Mouse (Mus musculus): ENCODE results near the gene Gpr39. TPM values are rescaled to one million over a fixed set of nuclear protein-coding genes. Genes with fewer than 3 reads are reported as not detected.

The Gpr39 gene
- polyA plus RNA-seq, 1 experiment from 2014 or later = 4.9 TPM

- H3K4me2 ChIP-seq (ENCODE audit: low read length) = no peak overlapping the region
- 82% methylated on average over 5 of the region's 5 CpGs for WGBS
- no peak overlapping the region for H3K4me3 ChIP-seq (replicated peaks; ENCODE audit: low read depth, low read length)
- no peaks in the 10 kb centered on the region for H3K36me3 ChIP-seq (ENCODE audit: insufficient read depth, low read length)
- H3K27ac ChIP-seq = no peak overlapping the region
- no peaks in the 10 kb centered on the region for H3K4me1 ChIP-seq (replicated peaks; ENCODE audit: insufficient read depth, low read length)
- ATAC-seq (replicated peaks; ENCODE audit: low FRiP score, low read depth) (no peak), DNase-seq (ENCODE audit: low spot score) (no peak)
- H3K27me3 ChIP-seq (ENCODE audit: insufficient read depth, low read length) = no peaks in the 10 kb centered on the region
- no peaks in the 10 kb centered on the region for H3K9me3 ChIP-seq (replicated peaks; ENCODE audit: low read length)
- TF ChIP-seq CTCF (IDR thresholded peaks at IDR 0.05; ENCODE audit: low read depth) = no peak
- H3K9ac ChIP-seq (ENCODE audit: low read depth, low read length) = no peak overlapping the region
Measured at GRCm38 (mm10) chr1:125800506-125800905, 123.7 kb downstream of the Gpr39 start.

- H3K27me3 ChIP-seq (ENCODE audit: insufficient read depth, low read length) = no peaks in the 10 kb centered on the region
- H3K27ac ChIP-seq = no peak overlapping the region
- ATAC-seq (replicated peaks; ENCODE audit: low FRiP score, low read depth) = no peak
- DNase-seq (ENCODE audit: low spot score) = no peak
- TF ChIP-seq CTCF (IDR thresholded peaks at IDR 0.05; ENCODE audit: low read depth) = no peak
- no peaks in the 10 kb centered on the region for H3K36me3 ChIP-seq (ENCODE audit: insufficient read depth, low read length)
- no peaks in the 10 kb centered on the region for H3K9me3 ChIP-seq (replicated peaks; ENCODE audit: low read length)
- no peak overlapping the region for H3K4me3 ChIP-seq (replicated peaks; ENCODE audit: low read depth, low read length)
- H3K4me1 ChIP-seq (replicated peaks; ENCODE audit: insufficient read depth, low read length) = no peaks in the 10 kb centered on the region
- no peak overlapping the region for H3K9ac ChIP-seq (ENCODE audit: low read depth, low read length)
- no peak overlapping the region for H3K4me2 ChIP-seq (ENCODE audit: low read length)
- 39% methylated on average over 2 of the region's 2 CpGs for WGBS
Measured at GRCm38 (mm10) chr1:125808426-125808825, 131.6 kb downstream of the Gpr39 start.

- DNase-seq (ENCODE audit: low spot score) = no peak
- H3K9me3 ChIP-seq (replicated peaks; ENCODE audit: low read length) = no peaks in the 10 kb centered on the region
- TF ChIP-seq CTCF (IDR thresholded peaks at IDR 0.05; ENCODE audit: low read depth) = no peak
- no peak overlapping the region for H3K4me2 ChIP-seq (ENCODE audit: low read length)
- no peak for ATAC-seq (replicated peaks; ENCODE audit: low FRiP score, low read depth)
- WGBS = 56% methylated on average over 9 of the region's 9 CpGs
- no peak overlapping the region for H3K9ac ChIP-seq (ENCODE audit: low read depth, low read length)
- no peaks in the 10 kb centered on the region for H3K27me3 ChIP-seq (ENCODE audit: insufficient read depth, low read length)
- H3K36me3 ChIP-seq (ENCODE audit: insufficient read depth, low read length) = no peaks in the 10 kb centered on the region
- H3K27ac ChIP-seq = no peak overlapping the region
- H3K4me3 ChIP-seq (replicated peaks; ENCODE audit: low read depth, low read length) = no peak overlapping the region
- H3K4me1 ChIP-seq (replicated peaks; ENCODE audit: insufficient read depth, low read length) = no peaks in the 10 kb centered on the region
Measured at GRCm38 (mm10) chr1:125813141-125813782, 136.5 kb downstream of the Gpr39 start.

GRCm38 (mm10) chr1:125821101-125821500, 144.3 kb downstream of the Gpr39 start:
- H3K27ac ChIP-seq = no peak overlapping the region
- H3K9ac ChIP-seq (ENCODE audit: low read depth, low read length) = no peak overlapping the region
- H3K27me3 ChIP-seq (ENCODE audit: insufficient read depth, low read length) = no peaks in the 10 kb centered on the region
- H3K4me2 ChIP-seq (ENCODE audit: low read length) = no peak overlapping the region
- no peaks in the 10 kb centered on the region for H3K9me3 ChIP-seq (replicated peaks; ENCODE audit: low read length)
- ATAC-seq (replicated peaks; ENCODE audit: low FRiP score, low read depth) = no peak
- no peaks in the 10 kb centered on the region for H3K4me1 ChIP-seq (replicated peaks; ENCODE audit: insufficient read depth, low read length)
- TF ChIP-seq CTCF (IDR thresholded peaks at IDR 0.05; ENCODE audit: low read depth) = no peak
- DNase-seq (ENCODE audit: low spot score) = no peak
- H3K4me3 ChIP-seq (replicated peaks; ENCODE audit: low read depth, low read length) = no peak overlapping the region
- WGBS = 58% methylated on average over 7 of the region's 7 CpGs
- no peaks in the 10 kb centered on the region for H3K36me3 ChIP-seq (ENCODE audit: insufficient read depth, low read length)

- H3K4me3 ChIP-seq (replicated peaks; ENCODE audit: low read depth, low read length) = no peak overlapping the region
- H3K27ac ChIP-seq = no peak overlapping the region
- 83% methylated on average over 4 of the region's 4 CpGs for WGBS
- no peak for DNase-seq (ENCODE audit: low spot score)
- no peaks in the 10 kb centered on the region for H3K36me3 ChIP-seq (ENCODE audit: insufficient read depth, low read length)
- H3K4me1 ChIP-seq (replicated peaks; ENCODE audit: insufficient read depth, low read length) = no peaks in the 10 kb centered on the region
- no peaks in the 10 kb centered on the region for H3K9me3 ChIP-seq (replicated peaks; ENCODE audit: low read length)
- no peak overlapping the region for H3K9ac ChIP-seq (ENCODE audit: low read depth, low read length)
- TF ChIP-seq CTCF (IDR thresholded peaks at IDR 0.05; ENCODE audit: low read depth) = no peak
- no peaks in the 10 kb centered on the region for H3K27me3 ChIP-seq (ENCODE audit: insufficient read depth, low read length)
- H3K4me2 ChIP-seq (ENCODE audit: low read length) = no peak overlapping the region
- ATAC-seq (replicated peaks; ENCODE audit: low FRiP score, low read depth) = no peak
Measured at GRCm38 (mm10) chr1:125823611-125824010, 146.8 kb downstream of the Gpr39 start.

- Histone ChIP-seq H3K27ac (no peak overlapping the region), H3K9ac (ENCODE audit: low read depth, low read length) (no peak overlapping the region), H3K4me2 (ENCODE audit: low read length) (no peak overlapping the region), H3K36me3 (ENCODE audit: insufficient read depth, low read length) (no peaks in the 10 kb centered on the region), H3K27me3 (ENCODE audit: insufficient read depth, low read length) (no peaks in the 10 kb centered on the region), H3K4me1 (replicated peaks; ENCODE audit: insufficient read depth, low read length) (no peaks in the 10 kb centered on the region), H3K9me3 (replicated peaks; ENCODE audit: low read length) (no peaks in the 10 kb centered on the region), H3K4me3 (replicated peaks; ENCODE audit: low read depth, low read length) (no peak overlapping the region)
- WGBS = 5% methylated on average over 1 of the region's 1 CpGs
- no peak for ATAC-seq (replicated peaks; ENCODE audit: low FRiP score, low read depth)
- no peak for DNase-seq (ENCODE audit: low spot score)
- TF ChIP-seq CTCF (IDR thresholded peaks at IDR 0.05; ENCODE audit: low read depth) = no peak
Measured at GRCm38 (mm10) chr1:125837507-125837906, 160.7 kb downstream of the Gpr39 start.

Data from kidney, postnatal 0 days (tissue).